Mouse (Mus musculus) heart, adult 2 months (tissue): ENCODE measurements around the gene Spag7. TPM values are rescaled to one million over a fixed set of nuclear protein-coding genes. Genes with fewer than 3 reads are reported as not detected.

Experiments used
- DNase-seq, 2 experiments: peaks; one replicate each; pipeline ENCODE4 v3.0.0; 2021
- H3K27ac ChIP-seq: fragments of 200-600 bp; 2 replicates; pipeline ENCODE4 v1.8.1; 2022
- H3K27me3 ChIP-seq: fragments of 200-500 bp; 2 replicates; pipeline ENCODE4 v1.6.1; 2012; ENCODE audit warnings: mild to moderate bottlenecking, low read length, inconsistent platforms, mixed read lengths; ENCODE audit not compliant: control insufficient read depth, insufficient read depth
- H3K36me3 ChIP-seq: fragments of 200-500 bp; 2 replicates; pipeline ENCODE4 v1.6.1; 2012; ENCODE audit warnings: low read length, inconsistent platforms; ENCODE audit not compliant: control insufficient read depth, insufficient read depth
- H3K4me1 ChIP-seq: fragments of 200-500 bp; 2 replicates; pipeline ENCODE4 v1.6.1; 2011; ENCODE audit warnings: low read length; ENCODE audit not compliant: control insufficient read depth, insufficient read depth
- H3K4me3 ChIP-seq: fragments of 200-600 bp; 2 replicates; pipeline ENCODE4 v1.8.1; 2022
- H3K79me2 ChIP-seq: fragments of 200-500 bp; replicated peaks from 2 replicates; pipeline ENCODE4 v1.6.1; 2012; ENCODE audit warnings: mild to moderate bottlenecking, inconsistent platforms, low read length, moderate library complexity, mixed read lengths; ENCODE audit not compliant: control insufficient read depth, insufficient read depth
- H3K9ac ChIP-seq: fragments of 200-500 bp; 2 replicates; pipeline ENCODE4 v1.6.1; 2012; ENCODE audit warnings: low read depth, mild to moderate bottlenecking, control low read depth, inconsistent platforms, low read length, mixed read lengths
- CTCF ChIP-seq: fragments of 200-600 bp; IDR thresholded peaks from 2 replicates; pipeline ENCODE4 v1.8.1; 2022; ENCODE audit warnings: antibody characterized with exemption, mild to moderate bottlenecking, moderate library complexity
- EP300 ChIP-seq: fragments of 200-500 bp; IDR thresholded peaks from 2 replicates; pipeline ENCODE4 v1.6.1; 2011; ENCODE audit warnings: low read depth, low read length, control low read depth; ENCODE audit not compliant: insufficient read depth
- POLR2A ChIP-seq: fragments of 200-500 bp; IDR thresholded peaks from 2 replicates; pipeline ENCODE4 v1.6.1; 2011; ENCODE audit warnings: mild to moderate bottlenecking, low read depth, low read length, control low read depth; ENCODE audit not compliant: insufficient read depth
- WGBS: fragments of 180-500 bp; shearing (Covaris S2); methylation state at CpG from one replicate; pipeline ENCODE4 v1.1.7; 2018; 5-methylcytosine and 5-hydroxymethylcytosine counted together
- intact Hi-C: fragments of 180-260 bp; cut with DNase I; formaldehyde crosslinking; loops from one replicate; pipeline ENCODE4 v1.15.1; 2025
- polyA plus RNA-seq: library from polyadenylated mRNA; depleted of rRNA; stranded (reverse); fragments of >200 nt; gene quantifications from 2 replicates; pipeline ENCODE4 v1.2.3, GENCODE M21; 2012
- total RNA-seq, 2 experiments: library from RNA; stranded (reverse); gene quantifications; 2 replicates each; pipeline ENCODE4 v1.2.3; 2021

Gene Spag7
- total and polyA plus RNA-seq, 3 experiments = 72.9 to 99.4 (median 82.8) TPM

- Histone ChIP-seq H3K4me1 (peaks cover 6% of the 10 kb centered on the region), H3K9ac (peak overlapping the region; percentile 76), H3K4me3 (peak overlapping the region; percentile 37), H3K27ac (peak overlapping the region; percentile 100), H3K79me2 (peaks cover 2% of the 10 kb centered on the region; the same call in 1 of the 2 replicates), H3K36me3 (peaks cover 5% of the 10 kb centered on the region; the same call in 1 of the 2 replicates), H3K27me3 (no peaks in the 10 kb centered on the region)
- TF ChIP-seq POLR2A = peak; percentile 69; the same call in 1 of the 2 replicates
- peak; percentile 73; the same call in 1 of the 2 replicates for TF ChIP-seq EP300
- TF ChIP-seq CTCF = no peak
- whole genome bisulfite sequencing = 11% methylated on average over 6 of the region's 6 CpGs
- intact Hi-C loops = no loop called here
- peak; percentile 80 to 84 for DNase-seq
These were observed 33.6 kb upstream of the Spag7 start for GRCm38 (mm10) chr11:70702781-70703180.

- intact Hi-C loops = loop anchor here (2.0 kb wide), 1 partner anchor 55 kb away; the partner anchor contains the start of genes Rnf167 and Slc25a11
- Histone ChIP-seq H3K9ac (peak overlapping the region; percentile 91), H3K27me3 (no peaks in the 10 kb centered on the region), H3K27ac (peak overlapping the region; percentile 100), H3K4me1 (peaks cover 6% of the 10 kb centered on the region), H3K4me3 (peak overlapping the region; percentile 92), H3K36me3 (peaks cover 5% of the 10 kb centered on the region; the same call in 1 of the 2 replicates), H3K79me2 (peaks cover 2% of the 10 kb centered on the region; the same call in 1 of the 2 replicates)
- 49% methylated on average over 6 of the region's 6 CpGs for WGBS
- peak; percentile 45 to 47 for DNase-seq
- TF ChIP-seq CTCF (no peak), POLR2A (0 out of 2 replicates have a peak, but pooled peaks have one; percentile 15), EP300 (no peak)
These were observed 32.9 kb upstream of the Spag7 start for GRCm38 (mm10) chr11:70701984-70702733.

- 4% methylated on average over 10 of the region's 10 CpGs for WGBS
- Histone ChIP-seq H3K36me3 (peaks cover 5% of the 10 kb centered on the region; the same call in 1 of the 2 replicates), H3K4me1 (peaks cover 6% of the 10 kb centered on the region), H3K79me2 (peaks cover 2% of the 10 kb centered on the region; the same call in 1 of the 2 replicates), H3K27me3 (no peaks in the 10 kb centered on the region), H3K4me3 (peak overlapping the region; percentile 92), H3K27ac (peak overlapping the region; percentile 100), H3K9ac (peak overlapping the region; percentile 91)
- TF ChIP-seq EP300 (no peak), POLR2A (no peak), CTCF (no peak)
- intact Hi-C loops = loop anchor here (2.0 kb wide), 1 partner anchor 55 kb away; the partner anchor contains the start of genes Rnf167 and Slc25a11
- DNase-seq = peak in 1 of 2 experiments; percentile 31
These were observed 32.2 kb upstream of the Spag7 start for GRCm38 (mm10) chr11:70701221-70701955.

GRCm38 (mm10) chr11:70700613-70701012 lies 31.4 kb upstream of the Spag7 start:
- Histone ChIP-seq H3K9ac (peak overlapping the region; percentile 91), H3K79me2 (peaks cover 2% of the 10 kb centered on the region; the same call in 1 of the 2 replicates), H3K36me3 (peaks cover 5% of the 10 kb centered on the region; the same call in 1 of the 2 replicates), H3K27me3 (no peaks in the 10 kb centered on the region), H3K27ac (peak overlapping the region; percentile 100), H3K4me3 (peak overlapping the region; percentile 92), H3K4me1 (peaks cover 6% of the 10 kb centered on the region)
- WGBS = under 1% methylated on average over 34 of the region's 34 CpGs
- peak; percentile 86 to 89 for DNase-seq
- intact Hi-C loops = loop anchor here (1.0 to 2.0 kb wide), 3 partner anchors 12 to 54 kb away; partner anchors contain the start of genes Camta2, Rnf167, Slc25a11 and Spag7
- TF ChIP-seq POLR2A (peak; percentile 59; the same call in 1 of the 2 replicates), EP300 (no peak), CTCF (no peak)

- WGBS = 2% methylated on average over 69 of the region's 69 CpGs
- intact Hi-C loops = loop anchor here (1.0 to 2.0 kb wide), 3 partner anchors 12 to 53 kb away; partner anchors contain the start of genes Camta2, Rnf167, Slc25a11 and Spag7
- H3K27me3 ChIP-seq = no peaks in the 10 kb centered on the region
These were observed 30.7 kb upstream of the Spag7 start, which contains the start of the genes Inca1 and Kif1c for GRCm38 (mm10) chr11:70699722-70700556. Gene Inca1, minus strand, starts transcription at chr11:70700155. Gene Kif1c, plus strand, starts transcription at chr11:70700548.

More at GRCm38 (mm10) chr11:70699722-70700556, 30.7 kb upstream of the Spag7 start, which contains the start of the genes Inca1 and Kif1c:
- peaks cover 2% of the 10 kb centered on the region; the same call in 1 of the 2 replicates for H3K79me2 ChIP-seq
- TF ChIP-seq POLR2A (peak; percentile 97), CTCF (no peak), EP300 (peak; percentile 84; the same call in 1 of the 2 replicates)
- DNase-seq = peak; percentile 97 to 99
- peaks cover 5% of the 10 kb centered on the region; the same call in 1 of the 2 replicates for H3K36me3 ChIP-seq
- H3K4me1 ChIP-seq = peaks cover 6% of the 10 kb centered on the region
- peak within 1 kb of the TSS; percentile 100 for H3K27ac ChIP-seq
- peak within 1 kb of the TSS; percentile 92 for H3K4me3 ChIP-seq
- H3K9ac ChIP-seq = peak within 1 kb of the TSS; percentile 91
